Mouse (Mus musculus) embryonic facial prominence, embryonic 15.5 days (tissue): ENCODE data around the gene Unc5a. TPM values are rescaled to one million over a fixed set of nuclear protein-coding genes. Genes with fewer than 3 reads are reported as not detected.

Experiments used
- ATAC-seq: fragments of 200-750 bp; cut with Nextera tagmentation; 2 replicates; pipeline ENCODE4 v1.8.0; 2017; ENCODE audit warnings: low read depth, moderate TSS enrichment; ENCODE audit not compliant: insufficient number of reproducible peaks, low FRiP score, low TSS enrichment
- H3K27ac ChIP-seq: fragments of 300-500 bp; sonication (generic); replicated peaks from 2 replicates; pipeline ENCODE4 v1.5.1; 2015; ENCODE audit warnings: mild to moderate bottlenecking, inconsistent platforms
- H3K27me3 ChIP-seq: fragments of 300-500 bp; sonication (generic); 2 replicates; pipeline ENCODE4 v1.6.1; 2015; ENCODE audit warnings: inconsistent platforms
- H3K36me3 ChIP-seq: fragments of 300-500 bp; sonication (generic); 2 replicates; pipeline ENCODE4 v1.6.1; 2015; ENCODE audit warnings: mild to moderate bottlenecking, inconsistent platforms
- H3K4me1 ChIP-seq: fragments of 300-500 bp; sonication (generic); 2 replicates; pipeline ENCODE4 v1.6.1; 2015; ENCODE audit warnings: inconsistent platforms
- H3K4me2 ChIP-seq: fragments of 300-500 bp; sonication (generic); replicated peaks from 2 replicates; pipeline ENCODE4 v1.6.1; 2015; ENCODE audit warnings: mild to moderate bottlenecking, inconsistent platforms
- H3K4me3 ChIP-seq: fragments of 300-500 bp; sonication (generic); replicated peaks from 2 replicates; pipeline ENCODE4 v1.5.1; 2015; ENCODE audit warnings: mild to moderate bottlenecking, inconsistent platforms
- H3K9ac ChIP-seq: fragments of 300-500 bp; sonication (generic); 2 replicates; pipeline ENCODE4 v1.6.1; 2015; ENCODE audit warnings: inconsistent platforms
- H3K9me3 ChIP-seq: fragments of 300-500 bp; sonication (generic); replicated peaks from 2 replicates; pipeline ENCODE4 v1.6.1; 2016; ENCODE audit warnings: inconsistent platforms
- WGBS: fragments of 180-500 bp; shearing (Covaris S2); methylation state at CpG from one replicate; pipeline ENCODE4 v1.1.7; 2015; 5-methylcytosine and 5-hydroxymethylcytosine counted together
- polyA plus RNA-seq: library from polyadenylated mRNA; unstranded; fragments of >200 nt; fragmentation: Nextera tagmentation; extraction: Ambion mirVana; gene quantifications from 2 replicates; pipeline ENCODE4 v1.2.1, GENCODE M21; 2015

Unc5a gene
- polyA plus RNA-seq, 1 experiment from 2014 or later = 2.0 TPM

GRCm38 (mm10) chr13:54978804-54979203 lies 29.6 kb downstream of the Unc5a start:
- no peak overlapping the region for H3K27ac ChIP-seq
- no peaks in the 10 kb centered on the region for H3K36me3 ChIP-seq
- WGBS = 18% methylated on average over 8 of the region's 8 CpGs
- no peak overlapping the region for H3K4me2 ChIP-seq
- no peak for ATAC-seq
- no peaks in the 10 kb centered on the region for H3K4me1 ChIP-seq
- H3K9ac ChIP-seq = no peak overlapping the region
- H3K4me3 ChIP-seq = no peak overlapping the region
- no peaks in the 10 kb centered on the region for H3K9me3 ChIP-seq
- peaks cover 26% of the 10 kb centered on the region; the same call in 1 of the 2 replicates for H3K27me3 ChIP-seq

GRCm38 (mm10) chr13:54980957-54981356 lies 31.7 kb downstream of the Unc5a start:
- no peak overlapping the region for H3K9ac ChIP-seq
- no peaks in the 10 kb centered on the region for H3K9me3 ChIP-seq
- H3K27me3 ChIP-seq = peaks cover 26% of the 10 kb centered on the region; the same call in 1 of the 2 replicates
- no peak overlapping the region for H3K27ac ChIP-seq
- H3K4me1 ChIP-seq = no peaks in the 10 kb centered on the region
- no peaks in the 10 kb centered on the region for H3K36me3 ChIP-seq
- H3K4me3 ChIP-seq = no peak overlapping the region
- 55% methylated on average over 12 of the region's 12 CpGs for WGBS
- H3K4me2 ChIP-seq = no peak overlapping the region
- ATAC-seq = no peak

- ATAC-seq = no peak
- 76% methylated on average over 8 of the region's 8 CpGs for WGBS
- peaks cover 21% of the 10 kb centered on the region; the same call in 1 of the 2 replicates for H3K27me3 ChIP-seq
- H3K9me3 ChIP-seq = no peaks in the 10 kb centered on the region
- no peaks in the 10 kb centered on the region for H3K36me3 ChIP-seq
- no peak overlapping the region for H3K4me2 ChIP-seq
- 0 out of 2 replicates have a peak, but pooled peaks cover 7% of the 10 kb centered on the region for H3K4me1 ChIP-seq
- H3K27ac ChIP-seq = no peak overlapping the region
- no peak overlapping the region for H3K9ac ChIP-seq
- H3K4me3 ChIP-seq = no peak overlapping the region
Observed at GRCm38 (mm10) chr13:54983001-54983400, 33.8 kb downstream of the Unc5a start.

GRCm38 (mm10) chr13:54983614-54984013 lies 34.4 kb downstream of the Unc5a start:
- ATAC-seq = no peak
- Histone ChIP-seq H3K9ac (no peak overlapping the region), H3K4me1 (0 out of 2 replicates have a peak, but pooled peaks cover 7% of the 10 kb centered on the region), H3K4me3 (no peak overlapping the region), H3K9me3 (no peaks in the 10 kb centered on the region), H3K36me3 (no peaks in the 10 kb centered on the region), H3K27me3 (peaks cover 19% of the 10 kb centered on the region; the same call in 1 of the 2 replicates), H3K4me2 (no peak overlapping the region), H3K27ac (no peak overlapping the region)
- 67% methylated on average over 2 of the region's 2 CpGs for WGBS

- H3K9me3 ChIP-seq = no peaks in the 10 kb centered on the region
- WGBS = 57% methylated on average over 9 of the region's 9 CpGs
- no peak overlapping the region for H3K27ac ChIP-seq
Observed at GRCm38 (mm10) chr13:54987405-54987804, 38.2 kb downstream of the Unc5a start.

GRCm38 (mm10) chr13:54988181-54988760 lies 39.1 kb downstream of the Unc5a start:
- ATAC-seq = no peak
- Histone ChIP-seq H3K9me3 (no peaks in the 10 kb centered on the region), H3K9ac (no peak overlapping the region), H3K4me2 (no peak overlapping the region), H3K27ac (no peak overlapping the region), H3K4me3 (no peak overlapping the region), H3K36me3 (no peaks in the 10 kb centered on the region), H3K27me3 (no peaks in the 10 kb centered on the region), H3K4me1 (0 out of 2 replicates have a peak, but pooled peaks cover 7% of the 10 kb centered on the region)
- WGBS = 31% methylated on average over 7 of the region's 7 CpGs

More at GRCm38 (mm10) chr13:54987405-54987804, 38.2 kb downstream of the Unc5a start:
- Histone ChIP-seq H3K4me2 (no peak overlapping the region), H3K4me1 (0 out of 2 replicates have a peak, but pooled peaks cover 7% of the 10 kb centered on the region), H3K36me3 (no peaks in the 10 kb centered on the region), H3K4me3 (no peak overlapping the region), H3K9ac (no peak overlapping the region), H3K27me3 (no peaks in the 10 kb centered on the region)
- no peak for ATAC-seq

GRCm38 (mm10) chr13:54992215-54992614 lies 43.0 kb downstream of the Unc5a start:
- Histone ChIP-seq H3K9ac (no peak overlapping the region), H3K4me3 (no peak overlapping the region), H3K27me3 (peaks cover 6% of the 10 kb centered on the region), H3K4me1 (0 out of 2 replicates have a peak, but pooled peaks cover 5% of the 10 kb centered on the region), H3K9me3 (no peaks in the 10 kb centered on the region), H3K27ac (no peak overlapping the region), H3K36me3 (no peaks in the 10 kb centered on the region), H3K4me2 (no peak overlapping the region)
- ATAC-seq = no peak
- WGBS = 82% methylated on average over 7 of the region's 7 CpGs

- Histone ChIP-seq H3K36me3 (no peaks in the 10 kb centered on the region), H3K9ac (no peak overlapping the region), H3K4me2 (no peak overlapping the region), H3K9me3 (no peaks in the 10 kb centered on the region), H3K4me1 (no peaks in the 10 kb centered on the region), H3K4me3 (no peak overlapping the region), H3K27me3 (peaks cover 6% of the 10 kb centered on the region), H3K27ac (no peak overlapping the region)
- 15% methylated on average over 4 of the region's 4 CpGs for WGBS
- no peak for ATAC-seq
Observed at GRCm38 (mm10) chr13:54994576-54994975, 45.4 kb downstream of the Unc5a start.

- WGBS = 63% methylated on average over 6 of the region's 6 CpGs
- ATAC-seq = no peak
- H3K4me3 ChIP-seq = no peak overlapping the region
- no peak overlapping the region for H3K9ac ChIP-seq
- no peaks in the 10 kb centered on the region for H3K4me1 ChIP-seq
- H3K27me3 ChIP-seq = peaks cover 6% of the 10 kb centered on the region
- H3K27ac ChIP-seq = no peak overlapping the region
- no peak overlapping the region for H3K4me2 ChIP-seq
- H3K9me3 ChIP-seq = no peaks in the 10 kb centered on the region
- H3K36me3 ChIP-seq = no peaks in the 10 kb centered on the region
Observed at GRCm38 (mm10) chr13:54995161-54995560, 46.0 kb downstream of the Unc5a start.

- Histone ChIP-seq H3K27ac (no peak overlapping the region), H3K4me2 (no peak overlapping the region), H3K36me3 (no peaks in the 10 kb centered on the region), H3K9me3 (no peaks in the 10 kb centered on the region), H3K9ac (no peak overlapping the region), H3K27me3 (peaks cover 6% of the 10 kb centered on the region), H3K4me3 (no peak overlapping the region), H3K4me1 (no peaks in the 10 kb centered on the region)
- 87% methylated on average over 8 of the region's 8 CpGs for WGBS
- ATAC-seq = no peak
Observed at GRCm38 (mm10) chr13:54997568-54997967, 48.4 kb downstream of the Unc5a start.

- WGBS = 67% methylated on average over 10 of the region's 10 CpGs
- Histone ChIP-seq H3K27ac (no peak overlapping the region), H3K9ac (no peak overlapping the region), H3K4me2 (no peak overlapping the region), H3K4me1 (no peaks in the 10 kb centered on the region), H3K9me3 (no peaks in the 10 kb centered on the region), H3K4me3 (no peak overlapping the region), H3K36me3 (no peaks in the 10 kb centered on the region), H3K27me3 (no peaks in the 10 kb centered on the region)
- no peak for ATAC-seq
Observed at GRCm38 (mm10) chr13:55000433-55000832, 51.2 kb downstream of the Unc5a start.

GRCm38 (mm10) chr13:55002090-55002489 lies 52.9 kb downstream of the Unc5a start:
- no peaks in the 10 kb centered on the region for H3K36me3 ChIP-seq
- ATAC-seq = no peak
- H3K27ac ChIP-seq = no peak overlapping the region
- WGBS = 71% methylated on average over 10 of the region's 10 CpGs
- no peak overlapping the region for H3K4me3 ChIP-seq
- H3K9ac ChIP-seq = no peak overlapping the region
- H3K27me3 ChIP-seq = no peaks in the 10 kb centered on the region
- H3K9me3 ChIP-seq = no peaks in the 10 kb centered on the region
- no peak overlapping the region for H3K4me2 ChIP-seq
- 0 out of 2 replicates have a peak, but pooled peaks cover 3% of the 10 kb centered on the region for H3K4me1 ChIP-seq
